In the genomic region with DNA sequence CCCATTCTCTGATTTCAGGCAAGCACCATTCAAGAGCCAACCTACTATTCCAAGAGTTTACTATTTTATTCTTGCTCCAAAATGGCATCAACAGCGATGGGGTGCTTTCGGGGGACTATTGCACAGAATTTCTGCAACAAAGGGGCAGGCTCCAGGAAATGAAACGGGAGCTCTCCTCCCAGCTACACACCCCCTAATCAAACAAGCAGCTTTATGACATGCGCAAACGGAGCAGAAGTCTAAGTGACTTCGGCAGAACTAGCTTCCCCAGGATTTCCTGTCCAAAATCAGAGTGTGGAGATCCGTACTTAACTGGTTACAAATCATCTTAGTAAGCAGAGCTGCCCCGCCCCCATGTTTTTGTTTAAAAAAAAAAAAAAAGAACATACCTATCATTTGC, we compare ENCODE assay signal across 8 mouse cellular contexts.
DNase-seq lines count a peak whose midpoint lies in the region; ATAC-seq lines count a peak whose summit lies in the region.

No protein-coding gene starts in this region.

- DNase-seq in adrenal gland, adult 8-10 months, result peak; percentile 47
- DNase-seq in embryo, embryonic 11 days, result peak; percentile 85
- peak; percentile 47 to 52 for DNase-seq in left cerebral cortex, postnatal 36 days (ENCODE audit: low spot score in 2 of 2)
- peak; percentile 29 to 30 for DNase-seq in right cerebral cortex, postnatal 36 days (ENCODE audit: low spot score in 2 of 2)

- no peaks in the 10 kb centered on the region for H3K27me3 ChIP-seq in intestine, embryonic 16.5 days (replicated peaks; ENCODE audit: control insufficient read depth, insufficient read depth, low read length)

- H3K36me3 ChIP-seq in intestine, embryonic 16.5 days (ENCODE audit: control insufficient read depth, insufficient read depth, low read length), result no peaks in the 10 kb centered on the region

- no peaks in the 10 kb centered on the region for H3K9me3 ChIP-seq in intestine, embryonic 16.5 days (ENCODE audit: control insufficient read depth, low read length)

- peak overlapping the region; percentile 49; the same call in 1 of the 2 replicates for H3K27ac ChIP-seq in intestine, embryonic 16.5 days (ENCODE audit: low read length)

- H3K9ac ChIP-seq in intestine, embryonic 16.5 days (ENCODE audit: low read depth, low read length), result peak overlapping the region; percentile 41; the same call in 1 of the 2 replicates

- under 1% methylated on average over 8 of the region's 8 CpGs for WGBS in intestine, embryonic 16.5 days

- peak overlapping the region; percentile 84 for H3K4me2 ChIP-seq in intestine, embryonic 16.5 days (ENCODE audit: low read depth, low read length)

- peak; percentile 57 for ATAC-seq in granulocyte monocyte progenitor cell, adult 5-6 weeks (replicated peaks; ENCODE audit: poor library complexity, severe bottlenecking)
- peak; percentile 92 for ATAC-seq in intestine, embryonic 16.5 days
- ATAC-seq in megakaryocyte-erythroid progenitor cell, adult 5-6 weeks (replicated peaks; ENCODE audit: low FRiP score, low TSS enrichment, poor library complexity, severe bottlenecking), result peak; percentile 64
- ATAC-seq in activated CD4-positive, CD25-positive, alpha-beta regulatory T cell, adult 4 months, result no peak

- H3K4me1 ChIP-seq in intestine, embryonic 16.5 days (ENCODE audit: control insufficient read depth, insufficient read depth, low read length), result peaks cover 6% of the 10 kb centered on the region

- intact Hi-C loops in left cerebral cortex, postnatal 36 days (cut with DNase I), result loop anchor here (2.0 to 10.0 kb wide), 3 partner anchors 54 to 104 kb away; no protein-coding TSS in a partner anchor

- peak overlapping the region; percentile 55 for H3K4me3 ChIP-seq in intestine, embryonic 16.5 days (ENCODE audit: low read length)

Comparison
In these comparisons a context has a peak if more than half of its experiments do, and no peak if none do; other contexts are left out.
1. DNase-seq: peak in every context shown above with its lines; median percentile 85 in embryo, embryonic 11 days; 50 in left cerebral cortex, postnatal 36 days; 47 in adrenal gland, adult 8-10 months; 30 in right cerebral cortex, postnatal 36 days.